Mouse (Mus musculus): Measurements from ENCODE around the gene Edn1. TPM values are rescaled to one million over a fixed set of nuclear protein-coding genes. Genes with fewer than 3 reads are reported as not detected.

Gene Edn1
- polyA plus RNA-seq, 1 experiment from 2014 or later: 5.1 TPM

GRCm38 (mm10) chr13:42286768-42287167 lies 14.5 kb upstream of the Edn1 start:
- H3K27me3 ChIP-seq (replicated peaks; ENCODE audit: control insufficient read depth, insufficient read depth, low read length): no peaks in the 10 kb centered on the region
- no peak for ATAC-seq (replicated peaks; ENCODE audit: low FRiP score, low TSS enrichment, low read depth)
- WGBS: 77% methylated on average over 4 of the region's 4 CpGs
- H3K27ac ChIP-seq (ENCODE audit: low read depth): no peak overlapping the region
- no peak overlapping the region for H3K4me2 ChIP-seq (ENCODE audit: low read length)
- no peak for DNase-seq (ENCODE audit: low spot score)
- H3K4me1 ChIP-seq (replicated peaks; ENCODE audit: control insufficient read depth, insufficient read depth, low read length): no peaks in the 10 kb centered on the region
- no peak overlapping the region for H3K4me3 ChIP-seq (ENCODE audit: low read depth, low read length)
- no peaks in the 10 kb centered on the region for H3K9me3 ChIP-seq (ENCODE audit: control insufficient read depth, low read length)
- H3K36me3 ChIP-seq (ENCODE audit: control insufficient read depth, insufficient read depth, low read length): no peaks in the 10 kb centered on the region
- H3K9ac ChIP-seq (ENCODE audit: low read length): no peak overlapping the region

GRCm38 (mm10) chr13:42292593-42292992 lies 8.7 kb upstream of the Edn1 start:
- no peak overlapping the region for H3K4me3 ChIP-seq (ENCODE audit: low read depth, low read length)
- H3K36me3 ChIP-seq (ENCODE audit: control insufficient read depth, insufficient read depth, low read length): no peaks in the 10 kb centered on the region
- WGBS: 68% methylated on average over 5 of the region's 5 CpGs
- H3K9me3 ChIP-seq (ENCODE audit: control insufficient read depth, low read length): no peaks in the 10 kb centered on the region
- no peak for ATAC-seq (replicated peaks; ENCODE audit: low FRiP score, low TSS enrichment, low read depth)
- H3K4me2 ChIP-seq (ENCODE audit: low read length): no peak overlapping the region
- H3K4me1 ChIP-seq (replicated peaks; ENCODE audit: control insufficient read depth, insufficient read depth, low read length): no peaks in the 10 kb centered on the region
- H3K27ac ChIP-seq (ENCODE audit: low read depth): no peak overlapping the region
- H3K27me3 ChIP-seq (replicated peaks; ENCODE audit: control insufficient read depth, insufficient read depth, low read length): no peaks in the 10 kb centered on the region
- DNase-seq (ENCODE audit: low spot score): no peak
- H3K9ac ChIP-seq (ENCODE audit: low read length): no peak overlapping the region

- no peaks in the 10 kb centered on the region for H3K9me3 ChIP-seq (ENCODE audit: control insufficient read depth, low read length)
- H3K27me3 ChIP-seq (replicated peaks; ENCODE audit: control insufficient read depth, insufficient read depth, low read length): peaks cover 10% of the 10 kb centered on the region
- 66% methylated on average over 8 of the region's 8 CpGs for WGBS
- ATAC-seq (replicated peaks; ENCODE audit: low FRiP score, low TSS enrichment, low read depth) (no peak), DNase-seq (ENCODE audit: low spot score) (peak; percentile 28)
- peaks cover 5% of the 10 kb centered on the region; the same call in 1 of the 2 replicates for H3K4me1 ChIP-seq (replicated peaks; ENCODE audit: control insufficient read depth, insufficient read depth, low read length)
- H3K9ac ChIP-seq (ENCODE audit: low read length): no peak overlapping the region
- H3K27ac ChIP-seq (ENCODE audit: low read depth): no peak overlapping the region
- no peak overlapping the region for H3K4me3 ChIP-seq (ENCODE audit: low read depth, low read length)
- H3K4me2 ChIP-seq (ENCODE audit: low read length): no peak overlapping the region
- H3K36me3 ChIP-seq (ENCODE audit: control insufficient read depth, insufficient read depth, low read length): no peaks in the 10 kb centered on the region
Measured at GRCm38 (mm10) chr13:42298302-42298701, 3.0 kb upstream of the Edn1 start.

GRCm38 (mm10) chr13:42298766-42299165 lies 2.5 kb upstream of the Edn1 start:
- H3K4me3 ChIP-seq (ENCODE audit: low read depth, low read length): no peak overlapping the region
- H3K36me3 ChIP-seq (ENCODE audit: control insufficient read depth, insufficient read depth, low read length): no peaks in the 10 kb centered on the region
- H3K27me3 ChIP-seq (replicated peaks; ENCODE audit: control insufficient read depth, insufficient read depth, low read length): peaks cover 10% of the 10 kb centered on the region
- DNase-seq (ENCODE audit: low spot score): peak; percentile 50
- no peak for ATAC-seq (replicated peaks; ENCODE audit: low FRiP score, low TSS enrichment, low read depth)
- H3K4me2 ChIP-seq (ENCODE audit: low read length): no peak overlapping the region
- no peak overlapping the region for H3K9ac ChIP-seq (ENCODE audit: low read length)
- H3K9me3 ChIP-seq (ENCODE audit: control insufficient read depth, low read length): no peaks in the 10 kb centered on the region
- H3K4me1 ChIP-seq (replicated peaks; ENCODE audit: control insufficient read depth, insufficient read depth, low read length): peaks cover 5% of the 10 kb centered on the region; the same call in 1 of the 2 replicates
- H3K27ac ChIP-seq (ENCODE audit: low read depth): no peak overlapping the region

- Histone ChIP-seq H3K27ac (ENCODE audit: low read depth) (no peak overlapping the region), H3K27me3 (replicated peaks; ENCODE audit: control insufficient read depth, insufficient read depth, low read length) (peaks cover 10% of the 10 kb centered on the region), H3K36me3 (ENCODE audit: control insufficient read depth, insufficient read depth, low read length) (no peaks in the 10 kb centered on the region), H3K9ac (ENCODE audit: low read length) (no peak overlapping the region), H3K4me3 (ENCODE audit: low read depth, low read length) (peak overlapping the region; percentile 41; the same call in 1 of the 2 replicates), H3K9me3 (ENCODE audit: control insufficient read depth, low read length) (no peaks in the 10 kb centered on the region), H3K4me2 (ENCODE audit: low read length) (peak overlapping the region; percentile 77), H3K4me1 (replicated peaks; ENCODE audit: control insufficient read depth, insufficient read depth, low read length) (peaks cover 5% of the 10 kb centered on the region; the same call in 1 of the 2 replicates)
- 4% methylated on average over 11 of the region's 11 CpGs for WGBS
- peak; percentile 88 for DNase-seq (ENCODE audit: low spot score)
- ATAC-seq (replicated peaks; ENCODE audit: low FRiP score, low TSS enrichment, low read depth): no peak
Measured at GRCm38 (mm10) chr13:42300567-42300966, 709 bp upstream of the Edn1 start.

- H3K27me3 ChIP-seq (replicated peaks; ENCODE audit: control insufficient read depth, insufficient read depth, low read length): peaks cover 10% of the 10 kb centered on the region
- peak overlapping the region; percentile 77 for H3K4me2 ChIP-seq (ENCODE audit: low read length)
- H3K9me3 ChIP-seq (ENCODE audit: control insufficient read depth, low read length): no peaks in the 10 kb centered on the region
- H3K36me3 ChIP-seq (ENCODE audit: control insufficient read depth, insufficient read depth, low read length): no peaks in the 10 kb centered on the region
- no peak for ATAC-seq (replicated peaks; ENCODE audit: low FRiP score, low TSS enrichment, low read depth)
- H3K9ac ChIP-seq (ENCODE audit: low read length): peak overlapping the region; percentile 23; the same call in 1 of the 2 replicates
- peaks cover 5% of the 10 kb centered on the region; the same call in 1 of the 2 replicates for H3K4me1 ChIP-seq (replicated peaks; ENCODE audit: control insufficient read depth, insufficient read depth, low read length)
- H3K27ac ChIP-seq (ENCODE audit: low read depth): no peak overlapping the region
- 20% methylated on average over 27 of the region's 27 CpGs for WGBS
- peak overlapping the region; percentile 41 for H3K4me3 ChIP-seq (ENCODE audit: low read depth, low read length)
- DNase-seq (ENCODE audit: low spot score): peak; percentile 59
Measured at GRCm38 (mm10) chr13:42301961-42302861, 935 bp downstream of the Edn1 start.

- H3K9ac ChIP-seq (ENCODE audit: low read length): no peak overlapping the region
- H3K4me3 ChIP-seq (ENCODE audit: low read depth, low read length): peak overlapping the region; percentile 41
- 35% methylated on average over 11 of the region's 11 CpGs for WGBS
- H3K4me2 ChIP-seq (ENCODE audit: low read length): peak overlapping the region; percentile 77
- H3K27me3 ChIP-seq (replicated peaks; ENCODE audit: control insufficient read depth, insufficient read depth, low read length): peaks cover 10% of the 10 kb centered on the region
- no peaks in the 10 kb centered on the region for H3K36me3 ChIP-seq (ENCODE audit: control insufficient read depth, insufficient read depth, low read length)
- H3K27ac ChIP-seq (ENCODE audit: low read depth): 0 out of 2 replicates have a peak overlapping the region, but pooled peaks have one; percentile 0
- H3K4me1 ChIP-seq (replicated peaks; ENCODE audit: control insufficient read depth, insufficient read depth, low read length): peaks cover 5% of the 10 kb centered on the region; the same call in 1 of the 2 replicates
- H3K9me3 ChIP-seq (ENCODE audit: control insufficient read depth, low read length): no peaks in the 10 kb centered on the region
- ATAC-seq (replicated peaks; ENCODE audit: low FRiP score, low TSS enrichment, low read depth): no peak
- peak; percentile 54 for DNase-seq (ENCODE audit: low spot score)
Measured at GRCm38 (mm10) chr13:42303180-42303929, 2.1 kb downstream of the Edn1 start.

GRCm38 (mm10) chr13:42304139-42304538 lies 2.9 kb downstream of the Edn1 start:
- peaks cover 10% of the 10 kb centered on the region for H3K27me3 ChIP-seq (replicated peaks; ENCODE audit: control insufficient read depth, insufficient read depth, low read length)
- no peak overlapping the region for H3K27ac ChIP-seq (ENCODE audit: low read depth)
- no peak overlapping the region for H3K4me3 ChIP-seq (ENCODE audit: low read depth, low read length)
- no peaks in the 10 kb centered on the region for H3K9me3 ChIP-seq (ENCODE audit: control insufficient read depth, low read length)
- peak overlapping the region; percentile 20 for H3K4me2 ChIP-seq (ENCODE audit: low read length)
- DNase-seq (ENCODE audit: low spot score): no peak
- no peaks in the 10 kb centered on the region for H3K36me3 ChIP-seq (ENCODE audit: control insufficient read depth, insufficient read depth, low read length)
- no peak for ATAC-seq (replicated peaks; ENCODE audit: low FRiP score, low TSS enrichment, low read depth)
- H3K9ac ChIP-seq (ENCODE audit: low read length): no peak overlapping the region
- peaks cover 5% of the 10 kb centered on the region; the same call in 1 of the 2 replicates for H3K4me1 ChIP-seq (replicated peaks; ENCODE audit: control insufficient read depth, insufficient read depth, low read length)
- WGBS: 66% methylated on average over 8 of the region's 8 CpGs

Data from intestine, embryonic 14.5 days (tissue).